Comparison of ENCODE assay signal across 23 mouse cellular contexts in genomic region chr19:48356806-48357205, GRCm38 (mm10).
DNase-seq lines count a peak whose midpoint lies in the region; ATAC-seq and TF ChIP-seq lines count a peak whose summit lies in the region.
"Had no signal": no experiment of that assay in that cellular context is flagged by ENCODE, and none has a peak within 500 bp of the region (broad histone marks: within the 10 kb centered on the region; RNA-seq: fewer than 3 reads in every experiment).

No protein-coding gene starts in this region.

- no peak for TF ChIP-seq CTCF in lung, embryonic 14.5 days (IDR thresholded peaks at IDR 0.05; ENCODE audit: low read depth)

- no peaks in the 10 kb centered on the region for H3K9me3 ChIP-seq in lung, embryonic 14.5 days (ENCODE audit: low read depth, low read length)
- no peaks in the 10 kb centered on the region for H3K9me3 ChIP-seq in forebrain, embryonic 16.5 days (ENCODE audit: control insufficient read depth, low read length)
- H3K9me3 ChIP-seq: embryonic facial prominence, embryonic 15.5 days; forebrain, embryonic 10.5 days; heart, embryonic 10.5 days; hindbrain, embryonic 12.5 days had no signal

- no peaks in the 10 kb centered on the region for H3K36me3 ChIP-seq in lung, embryonic 14.5 days (ENCODE audit: insufficient read depth)
- H3K36me3 ChIP-seq in forebrain, embryonic 16.5 days (ENCODE audit: control insufficient read depth, insufficient read depth), result no peaks in the 10 kb centered on the region
- H3K36me3 ChIP-seq: embryonic facial prominence, embryonic 15.5 days; forebrain, embryonic 10.5 days; heart, embryonic 10.5 days; hindbrain, embryonic 12.5 days had no signal

- no peak for ATAC-seq in lung, embryonic 14.5 days (ENCODE audit: insufficient read depth)
- ATAC-seq in forebrain, embryonic 16.5 days, result no peak
- ATAC-seq: forebrain, embryonic 14.5 days; hindbrain, postnatal 0 days had no signal

- no peaks in the 10 kb centered on the region for H3K27me3 ChIP-seq in lung, embryonic 14.5 days (ENCODE audit: insufficient read depth, low read length)
- no peaks in the 10 kb centered on the region for H3K27me3 ChIP-seq in forebrain, embryonic 16.5 days (replicated peaks; ENCODE audit: control insufficient read depth, insufficient read depth, low read length)
- H3K27me3 ChIP-seq: CH12.LX; embryonic facial prominence, embryonic 15.5 days; hindbrain, embryonic 12.5 days had no signal

- no peak overlapping the region for H3K4me3 ChIP-seq in lung, embryonic 14.5 days (ENCODE audit: low read depth, low read length)
- no peak overlapping the region for H3K4me3 ChIP-seq in forebrain, embryonic 16.5 days (replicated peaks; ENCODE audit: low read length)
- H3K4me3 ChIP-seq: embryonic facial prominence, embryonic 15.5 days; erythroblast, embryonic 14.5 days; forebrain, embryonic 10.5 days; heart, embryonic 10.5 days; hindbrain, embryonic 12.5 days had no signal

- no peaks in the 10 kb centered on the region for H3K4me1 ChIP-seq in lung, embryonic 14.5 days (ENCODE audit: insufficient read depth)
- H3K4me1 ChIP-seq in forebrain, embryonic 16.5 days (replicated peaks; ENCODE audit: control insufficient read depth, insufficient read depth, low read length), result no peaks in the 10 kb centered on the region
- H3K4me1 ChIP-seq: embryonic facial prominence, embryonic 15.5 days; forebrain, embryonic 10.5 days; heart, embryonic 10.5 days; hindbrain, embryonic 12.5 days had no signal

- peak; percentile 30 for DNase-seq in heart, adult 11 months
- DNase-seq in heart, adult 8-10 months (ENCODE audit: low spot score), result no peak
- peak; percentile 46 for DNase-seq in lung, embryonic 14.5 days
- no peak for DNase-seq in lung, postnatal 4 days
- peak; percentile 49 for DNase-seq in embryo, embryonic 11 days
- no peak for DNase-seq in gastrocnemius, adult 18-20 months (ENCODE audit: low spot score)
- DNase-seq: adrenal gland, postnatal 10 days; cerebellum, adult 11 months; cerebellum, adult 8-10 months; cerebellum, postnatal 25 days; gastrocnemius, postnatal 25 days; heart, postnatal 10 days; heart, postnatal 4 days; kidney, adult 11 months had no signal

- 55% methylated on average over 2 of the region's 2 CpGs for WGBS in lung, embryonic 14.5 days
- WGBS in forebrain, embryonic 16.5 days, result 77% methylated on average over 2 of the region's 2 CpGs

- no peak overlapping the region for H3K9ac ChIP-seq in lung, embryonic 14.5 days
- H3K9ac ChIP-seq in forebrain, embryonic 16.5 days (replicated peaks; ENCODE audit: low read depth, low read length), result no peak overlapping the region
- H3K9ac ChIP-seq: embryonic facial prominence, embryonic 15.5 days; hindbrain, embryonic 12.5 days had no signal

- H3K27ac ChIP-seq in lung, embryonic 14.5 days (ENCODE audit: low read depth), result no peak overlapping the region
- H3K27ac ChIP-seq in forebrain, embryonic 16.5 days (ENCODE audit: low read length), result no peak overlapping the region
- H3K27ac ChIP-seq: embryonic facial prominence, embryonic 15.5 days; forebrain, embryonic 10.5 days; heart, embryonic 10.5 days; hindbrain, embryonic 12.5 days; hindbrain, postnatal 0 days had no signal

- no peak overlapping the region for H3K4me2 ChIP-seq in lung, embryonic 14.5 days
- no peak overlapping the region for H3K4me2 ChIP-seq in forebrain, embryonic 16.5 days (ENCODE audit: low read length)
- H3K4me2 ChIP-seq: embryonic facial prominence, embryonic 15.5 days; hindbrain, embryonic 12.5 days had no signal

Comparison
In these comparisons a context has a peak if more than half of its experiments do, and no peak if none do; other contexts are left out.
1. DNase-seq: peak in heart, adult 11 months (single experiment), lung, embryonic 14.5 days (single experiment) and embryo, embryonic 11 days (single experiment); none in heart, adult 8-10 months (single experiment), lung, postnatal 4 days (0 of 2) and gastrocnemius, adult 18-20 months (single experiment).